Mouse (Mus musculus) spleen, embryonic (tissue): Measurements from ENCODE around the gene Apba1.

Experiments
- CTCF ChIA-PET: fragments of 350-600 bp; sonication (Branson Sonifier 250); formaldehyde crosslinking; loops from one replicate; lab custom pipeline; 2022; lab: Charles Lee

The Apba1 gene

GRCm38 (mm10) chr19:23867052-23867451, 108.4 kb downstream of the Apba1 start:
- CTCF ChIA-PET: no interaction called here

- CTCF ChIA-PET: no interaction called here
These were observed 108.9 kb downstream of the Apba1 start for GRCm38 (mm10) chr19:23867589-23867988.

GRCm38 (mm10) chr19:23874502-23874901, 115.8 kb downstream of the Apba1 start:
- CTCF ChIA-PET: no interaction called here

GRCm38 (mm10) chr19:23875819-23876218, 117.1 kb downstream of the Apba1 start:
- CTCF ChIA-PET: no interaction called here

GRCm38 (mm10) chr19:23879862-23880261, 121.2 kb downstream of the Apba1 start:
- CTCF ChIA-PET: no interaction called here

- CTCF ChIA-PET: no interaction called here
These were observed 127.5 kb downstream of the Apba1 start for GRCm38 (mm10) chr19:23886169-23886568.

GRCm38 (mm10) chr19:23891421-23891820, 132.7 kb downstream of the Apba1 start:
- CTCF ChIA-PET: no interaction called here

GRCm38 (mm10) chr19:23892633-23893032, 133.9 kb downstream of the Apba1 start:
- CTCF ChIA-PET: no interaction called here

- CTCF ChIA-PET: no interaction called here
These were observed 134.6 kb downstream of the Apba1 start for GRCm38 (mm10) chr19:23893093-23893889.

GRCm38 (mm10) chr19:23893946-23894345, 135.3 kb downstream of the Apba1 start:
- CTCF ChIA-PET: no interaction called here

GRCm38 (mm10) chr19:23894822-23895221, 136.1 kb downstream of the Apba1 start:
- CTCF ChIA-PET: no interaction called here

- CTCF ChIA-PET: no interaction called here
These were observed 138.2 kb downstream of the Apba1 start for GRCm38 (mm10) chr19:23896915-23897314.

- CTCF ChIA-PET: no interaction called here
These were observed 139.8 kb downstream of the Apba1 start for GRCm38 (mm10) chr19:23898501-23898900.

GRCm38 (mm10) chr19:23901177-23901576, 142.5 kb downstream of the Apba1 start:
- CTCF ChIA-PET: no interaction called here

GRCm38 (mm10) chr19:23901768-23902167, 143.1 kb downstream of the Apba1 start:
- CTCF ChIA-PET: no interaction called here

GRCm38 (mm10) chr19:23903066-23903465, 144.4 kb downstream of the Apba1 start:
- CTCF ChIA-PET: no interaction called here

GRCm38 (mm10) chr19:23904922-23905321, 146.2 kb downstream of the Apba1 start:
- CTCF ChIA-PET: no interaction called here

GRCm38 (mm10) chr19:23905772-23906171, 147.1 kb downstream of the Apba1 start:
- CTCF ChIA-PET: no interaction called here

GRCm38 (mm10) chr19:23910345-23910744, 151.7 kb downstream of the Apba1 start:
- CTCF ChIA-PET: no interaction called here

- CTCF ChIA-PET: no interaction called here
These were observed 160.9 kb downstream of the Apba1 start for GRCm38 (mm10) chr19:23919384-23920219.

GRCm38 (mm10) chr19:23920220-23920544, 161.5 kb downstream of the Apba1 start:
- CTCF ChIA-PET: no interaction called here

- CTCF ChIA-PET: no interaction called here
These were observed 163.9 kb downstream of the Apba1 start for GRCm38 (mm10) chr19:23922601-23923000.

- CTCF ChIA-PET: no interaction called here
These were observed 165.4 kb downstream of the Apba1 start for GRCm38 (mm10) chr19:23924057-23924456.
